Mouse (Mus musculus) retina, adult 2 months (tissue): Measurements from ENCODE around the gene Vmn1r207-ps.
"Not testable (repeated sequence)": the region's sequence is repeated elsewhere in the genome, so short reads cannot be mapped to it uniquely, and the experiment has no call there.

Experiments
- DNase-seq: peaks from one replicate; pipeline ENCODE4 v3.0.0-alpha.2; 2012; ENCODE audit warnings: low read depth, low spot score

Gene Vmn1r207-ps

DNA sequence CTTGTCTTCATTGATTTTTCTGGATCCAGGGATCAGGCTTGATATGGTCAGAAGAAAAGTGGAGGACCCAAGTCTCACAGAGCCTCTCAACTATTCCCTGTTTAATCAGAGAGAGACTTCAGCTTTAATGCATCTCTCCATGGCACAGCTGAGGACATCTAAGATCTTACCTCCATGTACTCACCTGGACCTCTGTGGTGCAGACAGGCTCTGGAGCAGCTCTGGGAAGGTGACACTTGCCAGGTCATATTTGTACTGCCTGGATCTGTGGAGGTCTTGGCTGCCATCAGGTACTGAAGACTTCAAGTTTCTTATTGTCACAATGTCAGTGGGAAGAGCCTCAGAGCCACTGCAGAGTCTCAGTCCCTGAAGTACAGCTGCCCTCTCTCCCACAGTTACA is at the start of gene Vmn1r207-ps:
Gene Vmn1r207-ps (minus strand): TSS at position 101 of the 400 bp plus-strand sequence.
- not testable (repeated sequence) for DNase-seq

DNA sequence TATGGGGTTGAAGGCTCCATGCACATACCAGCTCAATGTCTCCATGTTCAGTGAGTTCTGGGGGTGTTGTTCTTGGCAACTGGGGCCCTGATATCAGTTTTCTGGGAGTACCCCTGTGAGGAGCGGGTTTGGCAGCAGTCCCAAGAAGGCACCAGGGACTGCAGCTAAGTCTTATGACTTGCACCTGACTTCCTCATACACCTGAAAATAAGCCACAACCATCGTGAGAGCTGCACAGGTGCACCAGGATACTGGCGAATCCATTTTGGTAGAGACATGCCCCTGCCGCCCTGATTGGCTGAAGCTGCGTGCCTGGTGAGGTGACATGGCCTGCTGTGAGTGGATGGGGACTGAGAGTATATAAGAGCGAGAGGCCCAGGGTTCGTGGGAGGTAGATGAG is 47.9 kb upstream of the Vmn1r207-ps start, which contains the start of gene Vmn1r208:
Gene Vmn1r208 (minus strand): TSS at position 101 of the 400 bp plus-strand sequence.
- not testable (repeated sequence) for DNase-seq

DNA sequence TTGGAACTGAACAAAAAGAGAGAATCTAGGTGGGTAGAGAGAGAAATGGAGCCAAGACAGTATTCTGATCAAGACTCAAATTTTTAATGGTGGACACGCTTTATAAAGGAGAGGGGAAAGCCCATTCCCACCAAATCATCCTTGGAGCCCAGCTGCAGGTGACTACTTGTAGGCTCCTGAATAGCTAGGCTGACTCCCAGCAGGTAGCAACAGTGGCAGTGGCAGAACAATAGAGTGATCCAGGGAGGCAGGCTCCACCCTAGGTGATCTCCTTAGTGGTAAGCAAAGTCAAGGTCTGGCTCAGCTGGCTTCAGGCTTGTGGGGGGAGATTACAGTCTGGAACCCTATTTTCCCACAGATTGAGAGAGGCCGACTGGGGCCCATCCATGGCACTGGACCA is 42.2 kb upstream of the Vmn1r207-ps start:
- not testable (repeated sequence) for DNase-seq

DNA sequence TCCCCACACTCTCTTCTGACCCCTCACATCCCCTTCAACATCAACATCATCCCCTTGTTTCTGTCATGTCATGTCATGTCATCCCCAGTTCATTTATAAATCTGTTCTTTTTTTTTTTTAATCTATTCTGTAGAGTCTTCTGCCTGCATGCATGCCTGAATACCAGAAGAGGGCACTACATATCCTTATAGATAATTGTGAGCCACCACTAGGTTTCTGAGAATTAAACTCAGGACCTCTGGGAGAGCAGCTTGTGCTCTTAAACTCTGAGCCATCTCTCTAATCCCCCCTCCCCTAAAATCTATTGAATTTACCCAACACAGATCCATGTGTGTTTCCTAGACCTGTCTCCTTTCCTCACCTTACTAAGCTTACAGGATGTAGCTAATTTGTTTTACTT is 18.1 kb upstream of the Vmn1r207-ps start:
- DNase-seq: no peak

DNA sequence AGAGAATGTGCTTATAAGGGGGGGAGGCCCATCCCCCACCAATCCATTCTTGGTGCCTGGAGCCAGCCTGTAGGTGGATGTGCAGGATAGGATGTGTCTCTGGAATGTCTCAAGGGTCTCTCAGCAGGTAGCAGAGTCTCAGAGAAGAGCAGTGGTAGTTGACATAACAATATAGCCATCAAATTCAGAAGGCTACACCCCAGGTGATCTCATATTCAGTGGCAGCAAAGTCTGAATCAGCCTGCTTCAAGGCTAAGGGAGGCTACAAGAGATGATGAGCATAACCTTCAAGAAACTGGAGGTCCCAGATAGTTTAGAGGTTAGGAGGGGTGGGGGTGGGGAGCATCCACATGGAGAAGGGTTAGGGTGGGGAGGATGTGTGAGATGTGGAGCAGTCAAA is 22.5 kb downstream of the Vmn1r207-ps start:
- DNase-seq: not testable (repeated sequence)

DNA sequence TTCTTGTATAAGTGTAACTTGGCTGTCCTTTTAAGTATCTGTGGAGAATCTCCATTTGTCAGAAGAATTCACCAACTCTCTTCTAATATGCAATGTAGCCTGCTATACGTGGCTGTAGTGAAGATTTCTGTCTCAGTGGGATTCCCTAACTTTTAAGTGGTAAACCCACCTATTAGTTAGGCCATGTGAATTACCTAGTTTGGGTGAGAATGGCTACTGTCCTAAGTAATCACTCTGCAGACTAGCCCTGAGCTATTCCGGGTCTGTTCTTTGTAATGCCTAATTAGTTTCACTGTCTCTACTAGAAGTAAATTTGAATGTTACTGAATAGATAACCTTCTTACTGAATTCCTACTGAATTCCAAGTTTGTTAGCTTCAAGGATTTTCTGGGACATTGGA is 26.5 kb downstream of the Vmn1r207-ps start:
- not testable (repeated sequence) for DNase-seq
